Mouse (Mus musculus) lung, adult 2 months (tissue): ENCODE measurements at regions not wholly inside any gene's neighbourhood (a gene's known extent, or its start where the extent isn't known, plus 50 kb on each side); places are given as distances from the start of the nearest gene placed in this dataset.

Experiments used
- DNase-seq: peaks from one replicate; pipeline ENCODE4 v3.0.0; 2022
- H3K4me1 ChIP-seq: fragments of 200-500 bp; 2 replicates; pipeline ENCODE4 v1.6.1; 2011; ENCODE audit warnings: low read length; ENCODE audit not compliant: control insufficient read depth, insufficient read depth
- H3K4me3 ChIP-seq: fragments of 200-500 bp; replicated peaks from 2 replicates; pipeline ENCODE3; 2011; ENCODE audit warnings: low read depth, mild to moderate bottlenecking, control low read depth, low read length; ENCODE audit errors: extremely low read depth
- CTCF ChIP-seq: fragments of 200-500 bp; IDR thresholded peaks from 2 replicates; pipeline ENCODE4 v1.5.1; 2011; ENCODE audit warnings: mild to moderate bottlenecking, low read length, control low read depth; ENCODE audit not compliant: insufficient read depth
- POLR2A ChIP-seq: fragments of 200-500 bp; IDR thresholded peaks from 2 replicates; pipeline ENCODE4 v1.6.1; 2011; ENCODE audit warnings: low read depth, mild to moderate bottlenecking, control low read depth, low read length, borderline replicate concordance; ENCODE audit errors: extremely low read depth
- WGBS: fragments of 180-500 bp; shearing (Covaris S2); methylation state at CpG from one replicate; pipeline ENCODE4 v1.1.7; 2018; 5-methylcytosine and 5-hydroxymethylcytosine counted together

DNA sequence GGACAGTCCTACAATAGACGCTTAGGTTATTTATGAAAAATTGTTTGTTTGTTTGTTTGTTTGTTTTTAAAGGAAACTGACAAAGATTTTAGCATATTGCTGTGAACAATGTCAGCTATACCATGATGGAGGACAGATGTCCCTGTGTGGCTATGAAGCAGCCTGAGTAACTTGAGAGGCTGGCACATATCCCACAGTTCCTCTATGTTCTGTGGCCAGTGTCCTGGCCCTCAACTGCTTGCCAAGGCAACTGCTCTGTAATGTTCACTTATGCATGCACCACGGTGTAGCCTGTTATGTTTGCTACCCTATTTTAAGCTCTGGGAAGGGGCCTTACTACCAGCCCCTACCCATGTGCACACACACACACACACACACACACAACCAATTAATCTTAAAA, 222.6 kb downstream of the Gm5426 start:
- WGBS = 69% methylated on average over 2 of the region's 2 CpGs
- no peaks in the 10 kb centered on the region for H3K4me1 ChIP-seq
- H3K4me3 ChIP-seq = no peak overlapping the region
- DNase-seq = no peak
- TF ChIP-seq POLR2A (no peak), CTCF (no peak)

DNA sequence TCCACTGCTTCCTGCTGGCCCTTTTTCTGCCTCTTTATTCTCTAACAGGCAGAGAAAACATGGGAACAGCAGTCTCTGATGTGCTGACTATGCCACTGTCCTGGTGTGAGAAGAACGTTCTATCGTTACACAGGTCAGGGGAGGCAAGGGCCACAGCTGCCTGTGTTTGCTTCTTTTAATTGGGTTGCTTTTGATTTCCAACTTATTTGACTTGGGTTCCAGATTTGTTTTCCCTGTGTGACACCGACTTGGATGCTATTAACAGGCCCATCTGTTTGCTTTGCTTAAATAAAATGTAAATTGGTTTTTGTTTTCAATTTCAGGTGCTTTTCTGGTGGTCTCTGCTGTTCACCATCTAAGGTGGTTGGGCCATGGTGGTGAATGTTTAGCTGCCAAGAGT, 225.8 kb downstream of the Gm5426 start:
- H3K4me1 ChIP-seq = no peaks in the 10 kb centered on the region
- no peak overlapping the region for H3K4me3 ChIP-seq
- no peak for DNase-seq
- WGBS = 71% methylated on average over 3 of the region's 3 CpGs
- TF ChIP-seq CTCF (no peak), POLR2A (no peak)

DNA sequence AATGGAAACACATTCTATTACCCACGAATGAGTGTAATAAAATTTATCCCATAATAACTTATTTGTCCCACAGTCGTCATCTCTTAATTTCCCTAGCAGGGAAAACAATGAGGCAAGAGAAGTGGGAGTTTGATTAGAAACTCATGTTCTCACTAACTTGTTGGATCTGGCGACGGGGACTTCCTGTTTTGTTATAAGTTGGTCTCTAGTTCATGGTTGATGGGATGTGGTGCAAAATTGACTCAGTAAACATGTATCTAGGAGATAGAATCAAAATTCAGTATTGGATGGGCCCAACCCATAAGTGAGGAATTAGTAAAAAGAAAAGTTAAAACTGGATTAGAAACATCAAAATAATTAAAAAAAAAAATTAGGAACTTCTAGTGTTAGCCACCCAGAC, 227.5 kb downstream of the Gm5426 start:
- DNase-seq = no peak
- 67% methylated on average over 4 of the region's 4 CpGs for WGBS
- Histone ChIP-seq H3K4me1 (no peaks in the 10 kb centered on the region), H3K4me3 (no peak overlapping the region)
- no peak for TF ChIP-seq POLR2A
- TF ChIP-seq CTCF = no peak

DNA sequence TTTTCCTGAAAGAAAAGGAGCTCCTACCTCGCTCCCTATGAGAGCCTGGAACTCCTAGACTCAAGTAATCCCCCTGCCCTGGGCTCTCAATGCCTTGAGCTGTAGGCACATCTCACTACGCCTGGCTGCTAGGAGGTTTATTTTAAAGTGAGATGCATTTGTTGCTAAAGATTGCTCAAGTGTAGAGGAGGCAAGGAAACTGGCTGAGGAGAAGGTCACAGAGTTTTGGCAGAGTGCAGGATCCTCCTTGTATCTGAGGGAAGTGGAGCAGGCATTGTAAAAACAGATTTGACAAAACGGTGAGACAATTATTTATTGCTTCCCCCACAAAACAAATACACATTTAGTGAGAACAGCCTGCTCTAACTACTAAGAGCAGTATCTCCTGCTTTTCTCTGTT, 228.7 kb downstream of the Gm5426 start:
- Histone ChIP-seq H3K4me1 (no peaks in the 10 kb centered on the region), H3K4me3 (no peak overlapping the region)
- DNase-seq = no peak
- 54% methylated on average over 3 of the region's 3 CpGs for WGBS
- TF ChIP-seq POLR2A (no peak), CTCF (no peak)

DNA sequence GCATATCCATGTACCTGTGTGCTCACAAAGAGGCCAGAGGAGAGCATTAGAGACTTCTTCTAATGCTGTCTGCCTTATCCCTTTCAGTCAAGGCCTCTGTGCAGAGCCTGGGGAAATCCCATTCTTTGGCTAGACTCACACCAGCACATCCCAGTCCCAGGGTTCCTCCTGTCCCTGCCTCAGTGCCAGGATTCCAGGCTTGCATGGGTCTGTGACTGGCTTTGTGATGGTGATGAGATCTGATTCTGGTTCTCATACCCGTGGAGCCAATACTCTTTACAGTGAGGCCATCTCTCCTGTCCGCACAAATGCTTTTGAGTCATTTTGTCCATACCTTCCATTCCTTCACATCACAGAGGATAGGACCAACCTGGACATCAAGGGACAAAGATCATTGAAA, 230.5 kb downstream of the Gm5426 start:
- 96% methylated on average over 2 of the region's 2 CpGs for WGBS
- no peak for TF ChIP-seq CTCF
- no peak for TF ChIP-seq POLR2A
- Histone ChIP-seq H3K4me1 (peaks cover 5% of the 10 kb centered on the region), H3K4me3 (no peak overlapping the region)
- DNase-seq = no peak

DNA sequence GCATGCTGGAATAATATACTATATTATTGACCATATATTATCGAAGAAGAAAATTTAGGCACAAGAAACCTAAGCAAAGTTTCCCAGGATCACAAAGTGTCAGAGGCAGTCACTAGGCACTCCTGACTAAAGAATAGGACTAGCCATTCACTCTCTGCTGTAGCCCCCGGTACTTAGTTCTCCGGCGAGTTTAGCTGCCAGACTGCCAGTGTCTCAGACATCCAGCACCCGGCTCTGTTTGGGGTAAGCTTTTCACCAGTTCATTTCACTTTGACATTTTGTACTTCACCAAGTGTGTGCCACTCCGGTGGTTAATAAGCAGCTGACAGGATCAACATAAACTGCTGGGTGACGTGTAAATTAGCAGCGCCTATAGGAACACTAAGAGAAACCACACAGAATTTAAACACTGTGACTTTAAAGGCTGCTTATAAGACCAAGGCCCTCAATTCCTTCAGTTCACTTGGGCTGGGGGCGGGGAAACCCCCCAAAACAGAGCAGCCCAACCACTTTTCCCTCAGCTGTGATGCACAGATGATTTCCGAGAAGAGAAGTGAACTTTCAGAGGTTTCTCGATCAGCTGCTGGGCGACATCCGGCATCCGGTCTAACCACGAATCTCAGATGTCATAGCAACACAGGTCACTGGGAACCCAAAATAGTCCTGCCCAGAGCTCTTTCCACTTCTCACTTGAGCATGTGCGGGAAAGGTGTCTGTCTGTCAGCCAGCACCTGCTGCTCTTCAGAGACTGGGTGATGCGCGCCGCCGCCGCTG, 234.3 kb downstream of the Gm5426 start:
- TF ChIP-seq POLR2A (no peak), CTCF (no peak)
- Histone ChIP-seq H3K4me1 (peaks cover 5% of the 10 kb centered on the region), H3K4me3 (peak overlapping the region; percentile 37)
- 37% methylated on average over 21 of the region's 21 CpGs for WGBS
- DNase-seq = no peak

DNA sequence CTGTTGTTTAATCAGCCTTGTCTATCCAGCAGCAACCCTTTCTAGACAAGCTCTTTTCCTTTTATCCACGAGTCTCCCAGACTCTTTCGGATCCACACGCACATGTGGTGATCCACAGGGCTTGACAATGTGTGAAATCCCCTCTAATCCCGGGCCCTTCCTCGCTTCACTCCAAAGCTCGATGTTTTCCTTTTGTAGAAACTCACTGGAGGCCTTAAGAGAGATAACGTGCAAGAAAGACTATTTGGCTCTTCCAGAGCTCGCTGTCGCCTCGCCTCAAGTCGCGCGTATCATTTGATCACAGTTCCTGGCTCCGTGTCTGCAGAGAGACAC, 234.9 kb downstream of the Gm5426 start:
- H3K4me3 ChIP-seq = peak overlapping the region; percentile 37
- TF ChIP-seq POLR2A = no peak
- WGBS = 41% methylated on average over 14 of the region's 14 CpGs
- DNase-seq = no peak
- H3K4me1 ChIP-seq = peaks cover 5% of the 10 kb centered on the region

DNA sequence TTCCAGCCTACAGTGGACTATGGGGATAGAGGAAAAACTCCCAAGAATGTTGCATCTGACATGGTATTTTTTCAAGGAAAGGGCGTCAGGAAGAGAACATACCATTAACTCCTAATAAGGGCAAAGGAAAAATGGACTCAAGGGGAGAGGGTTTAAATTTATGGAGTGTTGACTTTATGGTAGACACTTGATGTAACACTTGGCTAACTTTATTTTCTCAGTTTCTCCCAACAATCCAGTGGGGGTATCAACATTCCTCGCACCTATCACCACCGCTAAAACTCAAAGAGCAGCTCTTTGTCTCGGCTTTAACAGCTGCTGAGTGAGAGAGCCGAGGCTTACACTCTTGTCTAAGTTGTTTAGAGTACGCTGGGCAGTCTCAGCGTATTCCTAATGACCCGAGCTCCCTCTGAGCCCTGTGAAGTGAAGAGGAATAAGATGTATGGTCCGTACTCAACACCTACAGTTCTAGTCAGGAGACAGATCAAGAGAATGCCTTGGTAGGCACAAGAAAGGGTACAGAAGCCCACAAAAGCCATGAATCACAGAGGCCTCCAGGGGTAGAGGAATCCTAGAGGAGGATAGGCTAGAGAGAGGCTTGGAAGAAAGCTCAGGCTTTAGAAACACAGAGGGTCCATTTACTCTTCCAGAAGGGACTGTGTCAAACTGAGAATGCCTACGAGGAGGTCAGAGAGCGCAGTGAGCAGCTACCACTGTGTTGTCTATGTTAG, 236.4 kb downstream of the Gm5426 start:
- no peak overlapping the region for H3K4me3 ChIP-seq
- 70% methylated on average over 11 of the region's 11 CpGs for WGBS
- no peak for DNase-seq
- TF ChIP-seq POLR2A (no peak), CTCF (no peak)
- H3K4me1 ChIP-seq = peaks cover 5% of the 10 kb centered on the region

DNA sequence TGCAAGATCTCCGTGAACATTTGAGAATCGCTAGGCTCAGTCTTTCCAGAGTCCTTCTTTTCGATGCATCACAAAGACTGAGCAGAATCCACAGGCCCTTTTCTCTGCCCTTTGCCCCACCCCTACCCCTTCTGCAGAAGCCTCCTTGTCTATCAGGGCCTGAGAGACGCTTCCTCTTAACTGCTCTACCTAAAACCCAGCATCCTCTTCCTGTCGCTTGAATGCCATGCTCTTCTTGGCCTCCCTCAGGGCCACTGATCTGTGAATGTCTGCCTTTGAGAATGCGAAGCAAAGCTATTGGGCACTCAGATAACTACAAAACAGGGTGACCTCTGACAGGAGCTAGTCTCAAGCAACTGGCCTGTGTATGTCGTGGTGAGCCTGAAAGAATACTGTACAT, 237.1 kb downstream of the Gm5426 start:
- Histone ChIP-seq H3K4me1 (peaks cover 5% of the 10 kb centered on the region), H3K4me3 (no peak overlapping the region)
- TF ChIP-seq POLR2A = no peak
- no peak for TF ChIP-seq CTCF
- WGBS = 67% methylated on average over 7 of the region's 7 CpGs
- DNase-seq = no peak

DNA sequence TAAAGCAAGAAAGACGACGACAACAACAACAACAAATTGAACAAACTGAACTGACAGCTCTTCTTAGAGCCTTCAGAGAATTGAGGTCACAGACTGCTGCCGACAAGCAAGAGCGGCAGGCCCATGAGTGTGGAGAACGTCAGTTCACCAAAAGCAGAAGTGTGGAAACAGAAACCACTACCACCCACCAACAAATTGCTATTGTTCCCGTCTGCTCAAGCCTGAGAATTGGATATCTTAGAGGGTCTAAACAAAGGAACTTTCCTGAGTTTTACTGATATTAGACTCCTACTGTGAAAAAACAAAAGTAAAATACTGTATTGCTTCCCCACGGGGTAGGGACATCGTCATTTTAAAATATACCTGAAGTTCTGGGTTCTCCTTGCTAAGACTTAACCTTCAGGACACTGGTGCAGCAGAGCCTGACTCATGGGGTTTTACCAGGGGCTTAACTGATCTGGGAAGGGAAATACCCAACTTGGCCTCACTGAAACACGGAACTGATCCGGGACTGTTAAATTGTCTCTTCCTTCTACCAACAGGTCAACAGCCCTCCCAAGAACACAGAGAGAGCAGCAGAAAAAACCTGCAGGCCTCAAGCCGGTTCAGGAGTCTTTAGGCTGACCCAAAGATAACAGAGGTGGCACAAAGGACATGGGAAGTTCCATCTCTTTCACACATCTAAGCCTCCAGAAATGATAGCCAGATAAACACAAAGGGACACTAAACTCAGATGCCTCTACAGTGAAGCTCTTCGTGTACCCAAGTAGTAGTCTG, 238.1 kb downstream of the Gm5426 start:
- Histone ChIP-seq H3K4me3 (no peak overlapping the region), H3K4me1 (peaks cover 5% of the 10 kb centered on the region)
- TF ChIP-seq CTCF (no peak), POLR2A (no peak)
- 80% methylated on average over 12 of the region's 12 CpGs for WGBS
- DNase-seq = no peak
